Mouse (Mus musculus): ENCODE data around the gene Iffo2. TPM values are rescaled to one million over a fixed set of nuclear protein-coding genes. Genes with fewer than 3 reads are reported as not detected.

The Iffo2 gene
- polyA plus RNA-seq, 1 experiment from 2014 or later, result 5.6 TPM

- Histone ChIP-seq H3K4me2 (replicated peaks) (no peak overlapping the region), H3K36me3 (replicated peaks; ENCODE audit: control insufficient read depth, insufficient read depth) (no peaks in the 10 kb centered on the region), H3K9ac (no peak overlapping the region), H3K27ac (no peak overlapping the region), H3K27me3 (ENCODE audit: control insufficient read depth, insufficient read depth, low read length) (no peaks in the 10 kb centered on the region), H3K9me3 (ENCODE audit: control insufficient read depth, low read length) (no peaks in the 10 kb centered on the region), H3K4me3 (replicated peaks; ENCODE audit: low read length) (no peak overlapping the region), H3K4me1 (replicated peaks; ENCODE audit: control insufficient read depth, insufficient read depth, low read length) (no peaks in the 10 kb centered on the region)
- ATAC-seq (ENCODE audit: low FRiP score) (no peak), DNase-seq (ENCODE audit: low spot score) (no peak)
- WGBS, result 83% methylated on average over 2 of the region's 2 CpGs
Observed at GRCm38 (mm10) chr4:139512985-139513384, 17.4 kb upstream of the Iffo2 start.

GRCm38 (mm10) chr4:139519221-139519620, 11.1 kb upstream of the Iffo2 start:
- no peak for ATAC-seq (ENCODE audit: low FRiP score)
- H3K4me2 ChIP-seq (replicated peaks), result no peak overlapping the region
- no peaks in the 10 kb centered on the region for H3K36me3 ChIP-seq (replicated peaks; ENCODE audit: control insufficient read depth, insufficient read depth)
- H3K27me3 ChIP-seq (ENCODE audit: control insufficient read depth, insufficient read depth, low read length), result no peaks in the 10 kb centered on the region
- no peaks in the 10 kb centered on the region for H3K9me3 ChIP-seq (ENCODE audit: control insufficient read depth, low read length)
- no peak overlapping the region for H3K4me3 ChIP-seq (replicated peaks; ENCODE audit: low read length)
- no peak for DNase-seq (ENCODE audit: low spot score)
- 81% methylated on average over 6 of the region's 6 CpGs for WGBS
- no peak overlapping the region for H3K9ac ChIP-seq
- H3K4me1 ChIP-seq (replicated peaks; ENCODE audit: control insufficient read depth, insufficient read depth, low read length), result no peaks in the 10 kb centered on the region
- H3K27ac ChIP-seq, result no peak overlapping the region

- H3K9ac ChIP-seq, result no peak overlapping the region
- H3K36me3 ChIP-seq (replicated peaks; ENCODE audit: control insufficient read depth, insufficient read depth), result no peaks in the 10 kb centered on the region
- WGBS, result 93% methylated on average over 10 of the region's 10 CpGs
- H3K27me3 ChIP-seq (ENCODE audit: control insufficient read depth, insufficient read depth, low read length), result no peaks in the 10 kb centered on the region
- 0 out of 2 replicates have a peak, but pooled peaks cover 3% of the 10 kb centered on the region for H3K4me1 ChIP-seq (replicated peaks; ENCODE audit: control insufficient read depth, insufficient read depth, low read length)
- H3K9me3 ChIP-seq (ENCODE audit: control insufficient read depth, low read length), result no peaks in the 10 kb centered on the region
- H3K4me2 ChIP-seq (replicated peaks), result no peak overlapping the region
- DNase-seq (ENCODE audit: low spot score) (no peak), ATAC-seq (ENCODE audit: low FRiP score) (no peak)
- H3K27ac ChIP-seq, result no peak overlapping the region
- H3K4me3 ChIP-seq (replicated peaks; ENCODE audit: low read length), result no peak overlapping the region
Observed at GRCm38 (mm10) chr4:139521926-139522325, 8.4 kb upstream of the Iffo2 start.

GRCm38 (mm10) chr4:139526475-139526874, 3.9 kb upstream of the Iffo2 start:
- H3K4me2 ChIP-seq (replicated peaks), result no peak overlapping the region
- 0 out of 2 replicates have a peak, but pooled peaks cover 3% of the 10 kb centered on the region for H3K4me1 ChIP-seq (replicated peaks; ENCODE audit: control insufficient read depth, insufficient read depth, low read length)
- no peak overlapping the region for H3K27ac ChIP-seq
- no peaks in the 10 kb centered on the region for H3K9me3 ChIP-seq (ENCODE audit: control insufficient read depth, low read length)
- no peak for ATAC-seq (ENCODE audit: low FRiP score)
- H3K27me3 ChIP-seq (ENCODE audit: control insufficient read depth, insufficient read depth, low read length), result no peaks in the 10 kb centered on the region
- H3K9ac ChIP-seq, result no peak overlapping the region
- 41% methylated on average over 12 of the region's 12 CpGs for WGBS
- no peak for DNase-seq (ENCODE audit: low spot score)
- no peak overlapping the region for H3K4me3 ChIP-seq (replicated peaks; ENCODE audit: low read length)
- H3K36me3 ChIP-seq (replicated peaks; ENCODE audit: control insufficient read depth, insufficient read depth), result no peaks in the 10 kb centered on the region

- ATAC-seq (ENCODE audit: low FRiP score), result no peak
- DNase-seq (ENCODE audit: low spot score), result no peak
- H3K27me3 ChIP-seq (ENCODE audit: control insufficient read depth, insufficient read depth, low read length), result no peaks in the 10 kb centered on the region
- H3K9me3 ChIP-seq (ENCODE audit: control insufficient read depth, low read length), result no peaks in the 10 kb centered on the region
- no peak overlapping the region for H3K9ac ChIP-seq
- no peaks in the 10 kb centered on the region for H3K4me1 ChIP-seq (replicated peaks; ENCODE audit: control insufficient read depth, insufficient read depth, low read length)
- no peak overlapping the region for H3K27ac ChIP-seq
- no peak overlapping the region for H3K4me2 ChIP-seq (replicated peaks)
- H3K36me3 ChIP-seq (replicated peaks; ENCODE audit: control insufficient read depth, insufficient read depth), result no peaks in the 10 kb centered on the region
- WGBS, result 94% methylated on average over 10 of the region's 10 CpGs
- no peak overlapping the region for H3K4me3 ChIP-seq (replicated peaks; ENCODE audit: low read length)
Observed at GRCm38 (mm10) chr4:139532081-139532480, 1.7 kb downstream of the Iffo2 start.

- WGBS, result 26% methylated on average over 12 of the region's 12 CpGs
- no peaks in the 10 kb centered on the region for H3K9me3 ChIP-seq (ENCODE audit: control insufficient read depth, low read length)
- no peaks in the 10 kb centered on the region for H3K36me3 ChIP-seq (replicated peaks; ENCODE audit: control insufficient read depth, insufficient read depth)
- H3K4me1 ChIP-seq (replicated peaks; ENCODE audit: control insufficient read depth, insufficient read depth, low read length), result no peaks in the 10 kb centered on the region
- H3K27ac ChIP-seq, result no peak overlapping the region
- H3K4me2 ChIP-seq (replicated peaks), result no peak overlapping the region
- no peak overlapping the region for H3K9ac ChIP-seq
- ATAC-seq (ENCODE audit: low FRiP score) (no peak), DNase-seq (ENCODE audit: low spot score) (no peak)
- H3K4me3 ChIP-seq (replicated peaks; ENCODE audit: low read length), result no peak overlapping the region
- H3K27me3 ChIP-seq (ENCODE audit: control insufficient read depth, insufficient read depth, low read length), result no peaks in the 10 kb centered on the region
Observed at GRCm38 (mm10) chr4:139535127-139535695, 4.9 kb downstream of the Iffo2 start.

- no peaks in the 10 kb centered on the region for H3K9me3 ChIP-seq (ENCODE audit: control insufficient read depth, low read length)
- ATAC-seq (ENCODE audit: low FRiP score) (no peak), DNase-seq (ENCODE audit: low spot score) (no peak)
- 51% methylated on average over 7 of the region's 7 CpGs for WGBS
- no peak overlapping the region for H3K27ac ChIP-seq
- H3K4me1 ChIP-seq (replicated peaks; ENCODE audit: control insufficient read depth, insufficient read depth, low read length), result no peaks in the 10 kb centered on the region
- no peak overlapping the region for H3K9ac ChIP-seq
- no peaks in the 10 kb centered on the region for H3K36me3 ChIP-seq (replicated peaks; ENCODE audit: control insufficient read depth, insufficient read depth)
- no peak overlapping the region for H3K4me2 ChIP-seq (replicated peaks)
- H3K4me3 ChIP-seq (replicated peaks; ENCODE audit: low read length), result no peak overlapping the region
- H3K27me3 ChIP-seq (ENCODE audit: control insufficient read depth, insufficient read depth, low read length), result no peaks in the 10 kb centered on the region
Observed at GRCm38 (mm10) chr4:139535719-139536118, 5.4 kb downstream of the Iffo2 start.

- no peaks in the 10 kb centered on the region for H3K36me3 ChIP-seq (replicated peaks; ENCODE audit: control insufficient read depth, insufficient read depth)
- DNase-seq (ENCODE audit: low spot score) (no peak), ATAC-seq (ENCODE audit: low FRiP score) (no peak)
- no peaks in the 10 kb centered on the region for H3K9me3 ChIP-seq (ENCODE audit: control insufficient read depth, low read length)
- no peaks in the 10 kb centered on the region for H3K4me1 ChIP-seq (replicated peaks; ENCODE audit: control insufficient read depth, insufficient read depth, low read length)
- no peaks in the 10 kb centered on the region for H3K27me3 ChIP-seq (ENCODE audit: control insufficient read depth, insufficient read depth, low read length)
- no peak overlapping the region for H3K27ac ChIP-seq
- no peak overlapping the region for H3K9ac ChIP-seq
- no peak overlapping the region for H3K4me3 ChIP-seq (replicated peaks; ENCODE audit: low read length)
- H3K4me2 ChIP-seq (replicated peaks), result no peak overlapping the region
- 84% methylated on average over 9 of the region's 9 CpGs for WGBS
Observed at GRCm38 (mm10) chr4:139536706-139537105, 6.4 kb downstream of the Iffo2 start.

GRCm38 (mm10) chr4:139540784-139541183, 10.4 kb downstream of the Iffo2 start:
- Histone ChIP-seq H3K9me3 (ENCODE audit: control insufficient read depth, low read length) (no peaks in the 10 kb centered on the region), H3K4me1 (replicated peaks; ENCODE audit: control insufficient read depth, insufficient read depth, low read length) (no peaks in the 10 kb centered on the region), H3K27me3 (ENCODE audit: control insufficient read depth, insufficient read depth, low read length) (no peaks in the 10 kb centered on the region), H3K27ac (no peak overlapping the region), H3K36me3 (replicated peaks; ENCODE audit: control insufficient read depth, insufficient read depth) (no peaks in the 10 kb centered on the region), H3K9ac (no peak overlapping the region), H3K4me2 (replicated peaks) (no peak overlapping the region), H3K4me3 (replicated peaks; ENCODE audit: low read length) (no peak overlapping the region)
- DNase-seq (ENCODE audit: low spot score) (no peak), ATAC-seq (ENCODE audit: low FRiP score) (no peak)
- 94% methylated on average over 7 of the region's 7 CpGs for WGBS

GRCm38 (mm10) chr4:139545791-139546190, 15.4 kb downstream of the Iffo2 start:
- ATAC-seq (ENCODE audit: low FRiP score) (no peak), DNase-seq (ENCODE audit: low spot score) (no peak)
- H3K27ac ChIP-seq, result no peak overlapping the region

More at GRCm38 (mm10) chr4:139545791-139546190, 15.4 kb downstream of the Iffo2 start:
- no peaks in the 10 kb centered on the region for H3K4me1 ChIP-seq (replicated peaks; ENCODE audit: control insufficient read depth, insufficient read depth, low read length)
- no peaks in the 10 kb centered on the region for H3K9me3 ChIP-seq (ENCODE audit: control insufficient read depth, low read length)
- no peak overlapping the region for H3K4me3 ChIP-seq (replicated peaks; ENCODE audit: low read length)
- H3K4me2 ChIP-seq (replicated peaks), result no peak overlapping the region
- WGBS, result 32% methylated on average over 6 of the region's 6 CpGs
- no peak overlapping the region for H3K9ac ChIP-seq
- no peaks in the 10 kb centered on the region for H3K27me3 ChIP-seq (ENCODE audit: control insufficient read depth, insufficient read depth, low read length)
- no peaks in the 10 kb centered on the region for H3K36me3 ChIP-seq (replicated peaks; ENCODE audit: control insufficient read depth, insufficient read depth)
